Mouse (Mus musculus) heart, embryonic 14.5 days (tissue): ENCODE data around the gene Efcab9. TPM values are rescaled to one million over a fixed set of nuclear protein-coding genes. Genes with fewer than 3 reads are reported as not detected.

Experiments used
- ATAC-seq: fragments of 200-750 bp; cut with Nextera tagmentation; 2 replicates; pipeline ENCODE4 v1.8.0; 2017; ENCODE audit warnings: low read depth, moderate TSS enrichment; ENCODE audit not compliant: insufficient number of reproducible peaks, insufficient read depth, low FRiP score
- H3K27ac ChIP-seq, 2 experiments: fragments of 200-500 bp in 1 of 2; fragments of 300-500 bp in 1 of 2; sonication (generic) in 1 of 2; replicated peaks in 1 of 2; 2 replicates each; pipeline ENCODE4 v1.5.1; 2012 to 2014; ENCODE audit warnings: low read depth in 2 of 2, low read length in 2 of 2, control low read depth in 1 of 2, mild to moderate bottlenecking in 1 of 2, mixed read lengths in 1 of 2; ENCODE audit not compliant: control insufficient read depth in 1 of 2, insufficient read depth in 1 of 2
- H3K27me3 ChIP-seq: fragments of 300-500 bp; sonication (generic); 2 replicates; pipeline ENCODE4 v1.6.1; 2014; ENCODE audit warnings: mild to moderate bottlenecking, low read length, control low read depth; ENCODE audit not compliant: control insufficient read depth, insufficient read depth
- H3K36me3 ChIP-seq: fragments of 300-500 bp; sonication (generic); 2 replicates; pipeline ENCODE4 v1.6.1; 2014; ENCODE audit warnings: mild to moderate bottlenecking, control low read depth, low read length, mixed read lengths; ENCODE audit not compliant: control insufficient read depth, insufficient read depth
- H3K4me1 ChIP-seq, 2 experiments: fragments of 200-500 bp in 1 of 2; fragments of 300-500 bp in 1 of 2; sonication (generic) in 1 of 2; 2 replicates each; pipeline ENCODE4 v1.6.1; 2012 to 2014; ENCODE audit warnings: low read length in 2 of 2, control low read depth in 1 of 2, mixed read lengths in 1 of 2; ENCODE audit not compliant: control insufficient read depth in 2 of 2, insufficient read depth in 2 of 2
- H3K4me2 ChIP-seq: fragments of 300-500 bp; sonication (generic); 2 replicates; pipeline ENCODE4 v1.6.1; 2014; ENCODE audit warnings: mild to moderate bottlenecking, low read length
- H3K4me3 ChIP-seq, 2 experiments: fragments of 200-500 bp in 1 of 2; fragments of 300-500 bp in 1 of 2; sonication (generic) in 1 of 2; 2 replicates each; pipeline ENCODE4 v1.5.1; 2012 to 2014; ENCODE audit warnings: low read length in 2 of 2, mild to moderate bottlenecking in 2 of 2, control low read depth in 1 of 2, low read depth in 1 of 2, moderate library complexity in 1 of 2; ENCODE audit not compliant: control insufficient read depth in 1 of 2, insufficient read depth in 1 of 2
- H3K9ac ChIP-seq: fragments of 300-500 bp; sonication (generic); 2 replicates; pipeline ENCODE4 v1.6.1; 2014; ENCODE audit warnings: mild to moderate bottlenecking, low read length
- H3K9me3 ChIP-seq: fragments of 300-500 bp; sonication (generic); 2 replicates; pipeline ENCODE4 v1.6.1; 2016; ENCODE audit warnings: low read length, control low read depth; ENCODE audit not compliant: control insufficient read depth
- WGBS: fragments of 180-500 bp; shearing (Covaris S2); extraction: QIAGEN DNeasy Blood & Tissue Kit; methylation state at CpG from one replicate; pipeline ENCODE4 v1.1.7; 2014; 5-methylcytosine and 5-hydroxymethylcytosine counted together
- polyA plus RNA-seq: library from polyadenylated mRNA; unstranded; fragments of >200 nt; fragmentation: Nextera tagmentation; extraction: Ambion mirVana; gene quantifications from 2 replicates; pipeline ENCODE4 v1.2.1, GENCODE M21; 2014

The Efcab9 gene
- polyA plus RNA-seq, 1 experiment from 2014 or later: 0.35 TPM

GRCm38 (mm10) chr11:32562706-32563105 lies 30.8 kb upstream of the Efcab9 start:
- Histone ChIP-seq H3K9me3 (no peaks in the 10 kb centered on the region), H3K4me2 (no peak overlapping the region), H3K36me3 (no peaks in the 10 kb centered on the region), H3K27ac (no peak overlapping the region), H3K4me1 (peaks cover 9 to 13% of the 10 kb centered on the region in 2 experiments; a peak in 3 of 4 replicates), H3K27me3 (no peaks in the 10 kb centered on the region), H3K9ac (no peak overlapping the region), H3K4me3 (no peak overlapping the region)
- WGBS: 60% methylated on average over 5 of the region's 5 CpGs
- no peak for ATAC-seq

- Histone ChIP-seq H3K27ac (no peak overlapping the region; a peak in 1 of 4 replicates), H3K36me3 (no peaks in the 10 kb centered on the region), H3K4me3 (no peak overlapping the region), H3K27me3 (no peaks in the 10 kb centered on the region), H3K9me3 (no peaks in the 10 kb centered on the region), H3K4me1 (peaks cover 7 to 13% of the 10 kb centered on the region in 2 experiments; a peak in 2 of 4 replicates), H3K4me2 (no peak overlapping the region), H3K9ac (no peak overlapping the region)
- no peak for ATAC-seq
- WGBS: 75% methylated on average over 10 of the region's 10 CpGs
Observed at GRCm38 (mm10) chr11:32561465-32562355, 29.8 kb upstream of the Efcab9 start.

DNA sequence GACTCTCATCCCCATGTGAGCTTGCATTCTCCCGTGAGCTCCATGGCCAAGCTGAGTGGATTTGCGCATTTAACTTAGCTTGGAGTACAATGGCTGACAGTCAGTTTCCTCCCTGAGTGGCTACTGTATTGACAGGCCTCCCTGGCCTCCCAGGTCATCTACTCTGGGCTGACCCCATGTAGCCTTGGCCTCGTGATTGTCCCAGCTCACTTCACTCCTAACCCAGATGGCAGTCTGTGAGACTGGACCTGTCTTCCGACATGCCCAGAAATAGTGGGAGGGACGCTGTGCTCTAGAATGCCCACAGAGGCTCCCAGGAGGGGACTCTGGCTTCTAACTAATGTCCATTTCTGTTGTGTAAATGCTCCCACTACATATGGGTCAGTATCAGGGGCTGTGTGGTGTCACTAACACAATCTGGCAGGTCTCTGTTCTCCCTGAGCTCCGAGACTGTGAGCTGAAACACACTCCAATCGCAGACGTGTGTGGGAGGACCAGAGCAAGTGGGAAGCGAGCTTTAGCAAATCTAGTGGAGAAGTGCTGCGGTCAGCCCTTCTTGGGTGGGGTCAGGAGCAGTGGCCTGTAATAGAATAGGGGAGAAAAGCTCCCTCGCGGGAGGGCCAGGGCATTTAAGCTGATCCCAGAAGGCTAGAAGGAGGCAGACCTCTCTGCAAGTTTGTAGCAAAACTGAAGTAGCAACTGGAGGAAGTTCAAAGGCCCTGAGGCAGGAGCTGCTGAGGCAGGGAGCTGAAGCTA lies 28.3 kb upstream of the Efcab9 start:
- Histone ChIP-seq H3K9me3 (no peaks in the 10 kb centered on the region), H3K4me1 (peaks cover 10 to 16% of the 10 kb centered on the region in 2 experiments; a peak in 3 of 4 replicates), H3K9ac (no peak overlapping the region), H3K27me3 (no peaks in the 10 kb centered on the region), H3K4me3 (no peak overlapping the region), H3K36me3 (no peaks in the 10 kb centered on the region), H3K27ac (no peak overlapping the region), H3K4me2 (no peak overlapping the region)
- ATAC-seq: no peak
- WGBS: 81% methylated on average over 12 of the region's 12 CpGs

- Histone ChIP-seq H3K9me3 (no peaks in the 10 kb centered on the region), H3K9ac (no peak overlapping the region), H3K4me3 (no peak overlapping the region), H3K27me3 (no peaks in the 10 kb centered on the region), H3K4me2 (no peak overlapping the region), H3K27ac (no peak overlapping the region), H3K36me3 (no peaks in the 10 kb centered on the region), H3K4me1 (peaks cover 17 to 23% of the 10 kb centered on the region in 2 experiments)
- no peak for ATAC-seq
- WGBS: 46% methylated on average over 8 of the region's 8 CpGs
Observed at GRCm38 (mm10) chr11:32558677-32559076, 26.8 kb upstream of the Efcab9 start.

DNA sequence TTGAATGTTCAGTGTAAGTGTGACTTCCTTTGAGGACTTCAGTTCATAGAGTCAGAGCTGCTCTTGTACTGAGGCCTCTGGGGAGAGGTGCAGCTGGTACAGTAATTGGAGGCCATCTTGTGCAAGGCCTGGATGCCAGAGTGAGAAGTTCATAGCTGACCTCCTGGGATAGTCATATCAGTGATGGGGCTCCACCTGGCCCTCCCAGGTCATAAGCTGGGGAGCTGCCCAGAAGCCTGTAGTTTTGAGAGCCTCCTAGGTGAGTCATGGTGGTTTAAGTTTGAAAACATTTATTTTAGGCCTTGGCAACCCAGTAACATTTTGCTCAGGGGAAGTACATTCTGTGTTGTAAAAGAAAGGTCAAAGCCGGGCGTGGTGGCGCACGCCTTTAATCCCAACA lies 26.1 kb upstream of the Efcab9 start:
- H3K27ac ChIP-seq: no peak overlapping the region
- 96% methylated on average over 4 of the region's 4 CpGs for WGBS
- H3K9ac ChIP-seq: no peak overlapping the region
- H3K27me3 ChIP-seq: no peaks in the 10 kb centered on the region
- H3K4me3 ChIP-seq: no peak overlapping the region
- ATAC-seq: no peak
- H3K9me3 ChIP-seq: no peaks in the 10 kb centered on the region
- no peaks in the 10 kb centered on the region for H3K36me3 ChIP-seq
- peaks cover 23 to 29% of the 10 kb centered on the region in 2 experiments for H3K4me1 ChIP-seq
- no peak overlapping the region for H3K4me2 ChIP-seq

DNA sequence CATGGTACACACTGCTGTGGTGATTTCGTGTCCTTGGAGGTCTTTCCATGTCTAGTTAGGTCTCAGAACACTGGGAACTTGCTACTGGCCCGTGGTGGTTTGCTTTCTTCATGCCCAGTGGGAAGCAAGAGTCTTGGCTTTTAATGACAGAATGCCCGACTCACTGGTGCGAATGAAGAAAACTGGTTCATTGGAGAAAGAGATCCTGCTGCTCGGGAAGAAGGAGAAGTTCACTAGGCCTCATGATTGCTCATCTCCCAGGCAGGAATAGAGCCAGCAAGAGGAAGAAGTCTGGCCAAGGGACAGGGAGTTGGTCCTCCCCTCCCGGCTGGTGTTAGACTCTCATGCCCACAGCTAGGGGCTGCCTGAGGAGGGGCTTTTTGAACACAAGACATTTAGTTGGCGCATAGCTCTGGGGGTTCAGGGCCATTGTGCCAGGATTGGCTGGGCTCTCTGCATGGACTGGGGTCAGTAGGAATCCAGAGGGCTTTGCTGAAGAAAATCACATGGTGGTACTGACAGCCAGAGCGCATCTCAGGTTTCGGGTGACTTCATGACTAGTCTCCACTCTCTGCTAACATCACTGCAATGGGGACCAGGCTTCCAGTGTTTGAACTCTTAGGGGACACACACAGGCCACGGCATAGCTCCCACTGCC lies 24.6 kb upstream of the Efcab9 start:
- no peaks in the 10 kb centered on the region for H3K36me3 ChIP-seq
- no peaks in the 10 kb centered on the region for H3K27me3 ChIP-seq
- no peaks in the 10 kb centered on the region for H3K9me3 ChIP-seq
- no peak for ATAC-seq
- H3K9ac ChIP-seq: no peak overlapping the region
- H3K4me3 ChIP-seq: no peak overlapping the region
- H3K4me1 ChIP-seq: peaks cover 30 to 32% of the 10 kb centered on the region in 2 experiments
- no peak overlapping the region for H3K27ac ChIP-seq
- no peak overlapping the region for H3K4me2 ChIP-seq
- WGBS: 85% methylated on average over 10 of the region's 10 CpGs

GRCm38 (mm10) chr11:32555103-32555689 lies 23.3 kb upstream of the Efcab9 start:
- no peaks in the 10 kb centered on the region for H3K9me3 ChIP-seq
- no peak overlapping the region for H3K27ac ChIP-seq
- H3K27me3 ChIP-seq: no peaks in the 10 kb centered on the region
- 81% methylated on average over 12 of the region's 12 CpGs for WGBS
- H3K4me3 ChIP-seq: no peak overlapping the region
- no peak for ATAC-seq
- H3K4me1 ChIP-seq: peaks cover 30 to 32% of the 10 kb centered on the region in 2 experiments
- no peak overlapping the region for H3K9ac ChIP-seq
- H3K36me3 ChIP-seq: no peaks in the 10 kb centered on the region
- no peak overlapping the region for H3K4me2 ChIP-seq
